Mouse (Mus musculus): ENCODE measurements around the gene Otud3. TPM values are rescaled to one million over a fixed set of nuclear protein-coding genes. Genes with fewer than 3 reads are reported as not detected.
"Not testable (repeated sequence)": the region's sequence is repeated elsewhere in the genome, so short reads cannot be mapped to it uniquely, and the experiment has no call there.

Otud3 gene
- total RNA-seq, 2 experiments from 2014 or later = 16.2 to 17.6 TPM

GRCm38 (mm10) chr4:138893789-138894188 is 20.0 kb downstream of the Otud3 start:
- not testable (repeated sequence) for DNase-seq (ENCODE audit: low spot score)

GRCm38 (mm10) chr4:138892655-138893054 is 21.1 kb downstream of the Otud3 start:
- DNase-seq (ENCODE audit: low spot score) = peak; percentile 34

DNA sequence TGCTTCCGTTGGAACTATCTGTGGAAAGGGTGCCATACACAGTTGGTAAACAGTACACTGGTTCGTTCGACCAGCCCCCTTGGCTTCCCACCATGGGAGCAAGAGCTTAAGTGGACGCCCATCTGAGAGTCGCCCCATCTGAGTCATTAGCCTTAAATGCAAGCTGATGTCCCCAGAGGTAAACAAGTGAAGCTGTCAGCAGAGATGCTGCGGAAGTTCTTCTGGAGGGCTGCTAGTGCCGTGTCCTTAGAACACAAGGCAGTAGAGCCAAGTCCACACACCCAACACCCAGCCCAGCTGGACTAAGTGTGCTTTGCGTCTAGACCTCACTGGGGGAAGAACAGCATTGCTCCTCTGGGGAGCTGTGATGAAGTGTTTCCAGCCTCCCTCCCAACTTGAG is 24.1 kb downstream of the Otud3 start:
- peak; percentile 55 for DNase-seq (ENCODE audit: low spot score)

GRCm38 (mm10) chr4:138889165-138889564 is 24.6 kb downstream of the Otud3 start:
- DNase-seq (ENCODE audit: low spot score) = no peak

DNA sequence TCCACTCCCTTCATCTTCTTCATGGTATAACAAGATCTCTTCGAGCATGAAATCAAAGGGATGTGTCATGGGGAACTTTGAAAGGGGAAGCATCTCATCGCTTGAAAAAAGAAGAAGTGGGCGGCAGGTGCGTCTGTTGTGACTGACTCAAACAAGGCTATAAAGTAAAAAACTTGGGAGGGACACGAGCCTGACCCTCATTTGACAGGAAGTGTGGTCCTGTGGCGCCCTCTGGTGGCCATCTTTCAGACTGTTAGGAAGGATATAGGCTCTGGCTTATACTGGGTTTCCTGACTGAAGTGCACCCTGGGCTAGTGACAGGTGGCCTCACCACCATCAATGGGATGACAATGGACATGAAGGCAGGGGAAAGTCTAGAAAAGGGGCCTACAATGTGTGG is 29.5 kb downstream of the Otud3 start:
- peak; percentile 86 for DNase-seq (ENCODE audit: low spot score)

- DNase-seq (ENCODE audit: low spot score) = no peak
These were observed 31.6 kb downstream of the Otud3 start for GRCm38 (mm10) chr4:138882179-138882578.

- DNase-seq (ENCODE audit: low spot score) = peak; percentile 63
These were observed 32.7 kb downstream of the Otud3 start for GRCm38 (mm10) chr4:138880811-138881584.

DNA sequence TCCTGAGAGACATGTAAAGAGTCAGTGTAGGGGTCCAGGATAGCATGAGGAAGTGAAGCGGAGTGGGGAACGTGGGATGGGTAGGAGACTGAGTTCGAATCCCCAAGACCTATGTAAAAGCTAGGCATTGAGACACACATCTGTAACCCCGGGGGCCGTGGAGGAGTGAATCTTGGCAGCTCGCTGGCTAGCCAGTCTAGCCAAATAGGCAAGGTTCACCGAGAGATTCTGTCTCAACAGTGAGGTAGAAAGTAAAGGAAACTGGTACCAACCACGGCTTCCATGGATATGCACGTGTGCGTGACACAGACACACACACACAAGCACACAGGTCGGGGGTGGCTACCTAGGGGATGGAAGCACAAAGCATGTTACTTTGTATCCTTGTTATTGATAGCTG is 33.9 kb downstream of the Otud3 start:
- no peak for DNase-seq (ENCODE audit: low spot score)

DNA sequence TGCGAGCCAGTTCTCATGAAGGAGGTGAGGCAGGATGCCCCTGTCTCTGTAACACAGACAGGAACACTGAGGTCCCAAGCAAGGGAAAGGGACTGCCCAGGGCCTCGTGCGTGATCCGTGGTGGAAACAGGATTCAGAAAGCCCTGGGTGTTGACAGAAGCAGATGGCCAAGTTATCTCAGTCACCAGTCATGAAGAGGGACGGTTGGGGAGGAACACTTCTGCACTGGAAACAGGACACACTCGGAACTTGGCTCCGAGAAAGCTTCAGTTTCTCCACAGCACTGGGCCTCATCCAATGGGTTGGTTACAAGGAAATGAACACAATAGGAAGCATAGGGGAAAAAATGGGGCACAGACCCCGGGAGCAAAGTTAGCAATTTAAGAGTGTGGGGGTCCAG is 35.0 kb downstream of the Otud3 start:
- peak; percentile 47 for DNase-seq (ENCODE audit: low spot score)

GRCm38 (mm10) chr4:138877731-138878130 is 36.0 kb downstream of the Otud3 start, which contains the start of gene Pla2g2e:
Pla2g2e (plus strand) TSS chr4:138877942.
- DNase-seq (ENCODE audit: low spot score) = peak; percentile 16

DNA sequence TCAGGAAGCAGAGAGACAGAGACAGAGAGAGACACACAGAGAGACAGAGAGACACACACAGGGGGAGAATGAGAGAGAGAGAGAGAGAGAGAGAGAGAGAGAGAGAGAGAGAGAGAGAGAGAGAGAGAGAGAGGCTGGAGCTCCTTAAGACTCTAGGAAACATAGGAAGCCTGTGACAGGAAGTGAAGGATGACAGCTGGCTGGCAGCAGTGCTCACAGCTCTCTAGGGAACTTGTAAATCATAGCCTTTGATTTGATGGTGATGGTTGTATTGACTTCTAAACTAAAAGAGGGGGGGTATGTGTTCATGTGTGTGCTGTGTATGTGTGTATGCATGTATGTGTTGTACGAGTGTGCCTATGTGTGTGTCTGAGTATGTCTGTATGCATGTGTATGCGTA is 37.8 kb downstream of the Otud3 start:
- no peak for DNase-seq (ENCODE audit: low spot score)

- not testable (repeated sequence) for DNase-seq (ENCODE audit: low spot score)
These were observed 38.5 kb downstream of the Otud3 start for GRCm38 (mm10) chr4:138875275-138875674.

DNA sequence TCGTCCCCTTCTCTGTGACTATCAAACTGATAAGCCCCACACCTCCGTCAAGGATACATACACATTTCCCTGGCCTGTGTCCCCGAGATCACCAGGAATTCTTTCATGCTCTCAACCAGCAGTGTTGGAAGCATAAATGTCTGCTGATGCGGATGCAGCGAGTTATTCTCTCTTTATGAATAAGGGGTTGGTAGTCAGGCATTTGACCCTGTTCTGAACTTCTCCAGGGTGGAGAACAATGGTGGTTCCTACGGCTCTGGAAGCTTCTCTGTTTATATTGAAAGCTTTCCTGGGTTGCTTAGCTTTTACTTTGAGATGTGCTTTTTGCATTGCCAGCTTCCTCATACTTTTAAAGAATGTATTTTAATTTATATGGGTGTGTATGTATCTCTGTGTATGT is 39.9 kb downstream of the Otud3 start, which contains the start of gene Gm13030:
Gene Gm13030, minus strand, starts transcription at position 101 of the 400 bp plus-strand sequence.
- DNase-seq (ENCODE audit: low spot score) = no peak

- DNase-seq (ENCODE audit: low spot score) = no peak
These were observed 45.1 kb downstream of the Otud3 start for GRCm38 (mm10) chr4:138868666-138869065.

DNA sequence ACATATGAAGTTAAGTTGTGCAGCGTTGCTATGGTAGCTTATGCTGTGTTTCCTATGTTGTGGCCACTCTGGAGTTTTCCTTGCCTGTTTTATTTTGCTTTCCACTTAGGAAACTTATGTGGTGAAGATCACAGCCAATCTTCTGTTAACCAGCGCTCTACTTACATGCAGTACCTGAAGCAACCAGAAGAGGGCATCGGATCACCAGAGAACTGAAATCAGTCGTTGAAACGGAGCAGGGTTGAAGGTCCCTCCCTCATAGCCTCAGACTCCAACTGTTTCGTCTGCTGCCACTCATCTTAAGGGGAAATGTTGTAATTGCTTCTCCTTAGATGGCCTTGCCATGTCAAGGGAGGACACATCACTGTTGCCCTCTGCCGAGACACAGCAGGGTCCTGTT is 47.3 kb downstream of the Otud3 start:
- peak; percentile 87 for DNase-seq (ENCODE audit: low spot score)

- DNase-seq (ENCODE audit: low spot score) = no peak
These were observed 47.8 kb downstream of the Otud3 start for GRCm38 (mm10) chr4:138865991-138866390.

DNA sequence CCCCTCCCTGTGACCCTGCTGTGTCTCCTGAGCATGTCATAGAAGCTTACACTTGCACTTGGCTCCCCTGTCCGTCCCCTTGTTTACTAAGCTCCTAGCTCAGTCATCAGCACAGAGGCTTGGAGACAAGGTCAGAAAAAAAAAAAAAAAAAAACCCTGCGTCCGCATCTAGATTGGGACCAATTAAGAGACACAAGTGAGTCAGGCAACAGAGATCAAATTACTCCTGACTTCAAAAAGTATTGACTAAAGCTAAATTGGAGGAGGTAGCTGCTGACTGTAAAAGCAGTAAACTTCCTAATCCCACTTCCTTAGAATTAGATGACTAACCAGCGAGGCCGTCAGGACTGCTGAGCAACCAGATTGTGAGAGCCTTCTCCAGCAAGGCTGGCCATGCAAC is 48.7 kb downstream of the Otud3 start:
- no peak for DNase-seq (ENCODE audit: low spot score)

GRCm38 (mm10) chr4:138863344-138863998 is 50.3 kb downstream of the Otud3 start, which contains the start of gene Pla2g5:
Pla2g5 (minus strand) TSS chr4:138863482.
- no peak for DNase-seq (ENCODE audit: low spot score)

GRCm38 (mm10) chr4:138859728-138860127 is 54.0 kb downstream of the Otud3 start:
- DNase-seq (ENCODE audit: low spot score) = peak; percentile 50

- DNase-seq (ENCODE audit: low spot score) = no peak
These were observed 54.5 kb downstream of the Otud3 start for GRCm38 (mm10) chr4:138859245-138859644.

DNA sequence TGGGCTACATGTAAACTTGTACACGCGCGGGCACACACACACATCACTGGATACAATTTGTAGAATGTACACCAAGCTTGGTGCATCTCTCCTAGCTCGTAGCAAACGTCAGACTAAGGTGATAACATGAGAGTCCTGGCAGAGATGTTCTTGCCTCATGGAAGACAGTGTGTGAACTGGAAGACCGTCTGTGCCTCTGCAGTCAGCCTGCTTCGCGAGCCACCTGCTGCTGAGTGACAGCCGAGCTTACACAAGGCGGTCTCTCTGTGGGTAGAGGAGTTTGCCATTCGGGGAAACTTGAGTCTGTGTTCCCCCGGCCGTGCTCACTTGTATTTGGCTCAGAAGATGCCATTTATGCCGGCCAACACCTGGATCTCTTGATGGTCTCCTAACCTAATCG is 55.3 kb downstream of the Otud3 start:
- DNase-seq (ENCODE audit: low spot score) = no peak

DNA sequence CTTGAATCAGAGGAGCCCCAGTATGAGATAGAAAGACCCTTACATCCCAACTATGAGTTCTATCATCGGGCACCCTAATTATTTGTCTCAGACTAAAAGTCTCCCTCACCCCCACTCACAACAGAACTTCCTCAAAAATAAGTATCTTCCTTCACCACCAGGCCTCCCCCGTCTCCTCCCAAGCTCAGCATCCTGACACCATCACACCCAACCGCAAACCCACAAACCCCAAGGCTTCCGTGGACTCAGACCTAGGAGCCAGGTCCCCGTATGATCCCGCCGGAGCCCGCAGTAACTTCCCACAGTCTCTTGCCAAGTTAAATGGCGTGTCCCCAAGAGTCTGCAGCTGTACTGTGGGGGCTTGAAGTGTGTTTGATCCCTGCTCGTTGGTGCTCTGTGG is 56.2 kb downstream of the Otud3 start:
- DNase-seq (ENCODE audit: low spot score) = no peak

DNA sequence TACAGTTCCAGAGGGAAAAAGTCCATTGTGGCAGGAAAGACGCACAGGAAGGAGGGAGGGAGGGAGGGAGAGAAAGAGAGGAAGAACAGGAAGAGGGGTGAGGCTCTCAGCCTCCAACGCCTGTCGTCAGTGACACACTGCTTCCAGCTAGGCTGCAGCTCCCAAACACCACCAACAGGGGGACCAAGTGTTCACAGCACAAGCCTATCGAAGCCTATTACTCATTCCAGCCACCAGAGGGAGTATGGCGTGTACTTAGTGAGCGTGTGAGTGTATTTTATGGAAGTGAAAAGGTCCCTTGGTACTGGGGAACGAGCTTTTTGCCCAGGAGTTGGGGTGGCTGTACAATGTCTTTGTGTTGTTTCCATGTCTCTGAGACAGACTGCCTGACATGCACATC is 57.3 kb downstream of the Otud3 start:
- DNase-seq (ENCODE audit: low spot score) = peak; percentile 46
